Mouse (Mus musculus): ENCODE results near the gene Hsd3b1.

GRCm38 (mm10) chr3:98856892-98857291 is 2.7 kb downstream of the Hsd3b1 start:
- TF ChIP-seq POLR2A (IDR thresholded peaks at IDR 0.05; ENCODE audit: control insufficient read depth in 1 of 2, insufficient read depth in 1 of 2, low read depth in 1 of 2, low read length in 2 of 2, poor library complexity in 1 of 2) (no peak), CTCF (IDR thresholded peaks at IDR 0.05 in 2 of 3, conservative IDR thresholded peaks at IDR 0.05 in 1 of 3; ENCODE audit: control insufficient read depth in 1 of 3, insufficient read depth in 1 of 3, low read depth in 2 of 3, low read length in 3 of 3, poor library complexity in 1 of 3, severe bottlenecking in 1 of 3) (no peak), EP300 (IDR thresholded peaks at IDR 0.05; ENCODE audit: low read depth in 1 of 2, low read length in 2 of 2) (peak; percentile 43 to 70), ZC3H11A (IDR thresholded peaks at IDR 0.05; ENCODE audit: low read depth, low read length) (no peak), ZKSCAN1 (IDR thresholded peaks at IDR 0.05; ENCODE audit: low read depth, low read length) (no peak), GABPA (IDR thresholded peaks at IDR 0.05; ENCODE audit: low read depth, low read length) (no peak), POLR2AphosphoS5 (IDR thresholded peaks at IDR 0.05; ENCODE audit: borderline replicate concordance, low read depth, low read length) (no peak), MYC (IDR thresholded peaks at IDR 0.05; ENCODE audit: low read depth, low read length) (no peak), GATA1 (IDR thresholded peaks at IDR 0.05; ENCODE audit: low read depth, low read length) (peak; percentile 63)
